Mouse (Mus musculus) 3134 (cell line): ENCODE results near the gene Fchsd2.
"Not testable (repeated sequence)": the region's sequence is repeated elsewhere in the genome, so short reads cannot be mapped to it uniquely, and the experiment has no call there.

Experiments used
- DNase-seq: peaks from one replicate; pipeline ENCODE4 v3.0.0-alpha.2; 2011; ENCODE audit warnings: low spot score; ENCODE audit not compliant: insufficient read length; ENCODE audit errors: extremely low read depth

The Fchsd2 gene

DNA sequence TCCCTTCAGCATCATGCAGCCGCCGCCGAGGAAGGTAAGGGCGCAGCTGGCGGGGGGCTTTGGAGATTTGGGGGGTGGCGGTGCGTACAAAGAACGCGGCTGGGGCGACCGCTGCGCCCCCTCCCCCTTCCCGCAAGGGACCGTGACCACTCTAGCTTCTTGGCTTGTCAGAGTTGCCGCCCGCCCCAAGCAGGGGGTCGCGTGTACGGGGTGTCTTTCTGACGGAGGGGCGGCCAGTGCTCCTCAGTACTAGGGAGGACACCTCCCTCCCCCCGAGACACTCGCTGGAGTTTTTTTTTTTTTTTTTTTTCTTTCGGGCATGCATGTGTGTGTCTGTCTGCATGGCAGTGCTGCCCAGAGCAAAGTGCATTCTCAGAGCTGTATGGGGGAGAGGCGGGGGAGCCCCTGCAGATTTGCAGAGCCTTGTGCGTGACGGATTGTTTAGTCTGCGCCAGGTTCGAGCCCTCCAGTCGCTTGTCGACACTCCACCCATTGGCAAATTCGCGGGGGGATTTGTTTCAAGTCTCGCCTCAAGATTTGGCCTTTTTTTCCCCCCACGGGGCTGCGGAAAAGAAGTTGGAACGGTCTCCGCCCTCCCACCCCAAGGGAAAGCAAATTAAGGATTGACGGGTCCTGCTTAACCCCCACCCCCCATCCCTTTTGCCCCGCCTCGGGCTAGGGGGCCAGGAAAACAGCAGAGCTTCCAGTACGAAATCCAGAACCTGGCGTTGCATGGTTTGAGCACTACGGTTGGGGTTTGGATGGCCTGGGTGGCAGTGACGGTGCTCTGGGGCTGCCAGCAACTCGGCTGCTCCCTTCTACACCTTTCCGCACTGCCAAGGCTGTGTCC is 16.6 kb downstream of the Fchsd2 start:
- DNase-seq: peak; percentile 69

DNA sequence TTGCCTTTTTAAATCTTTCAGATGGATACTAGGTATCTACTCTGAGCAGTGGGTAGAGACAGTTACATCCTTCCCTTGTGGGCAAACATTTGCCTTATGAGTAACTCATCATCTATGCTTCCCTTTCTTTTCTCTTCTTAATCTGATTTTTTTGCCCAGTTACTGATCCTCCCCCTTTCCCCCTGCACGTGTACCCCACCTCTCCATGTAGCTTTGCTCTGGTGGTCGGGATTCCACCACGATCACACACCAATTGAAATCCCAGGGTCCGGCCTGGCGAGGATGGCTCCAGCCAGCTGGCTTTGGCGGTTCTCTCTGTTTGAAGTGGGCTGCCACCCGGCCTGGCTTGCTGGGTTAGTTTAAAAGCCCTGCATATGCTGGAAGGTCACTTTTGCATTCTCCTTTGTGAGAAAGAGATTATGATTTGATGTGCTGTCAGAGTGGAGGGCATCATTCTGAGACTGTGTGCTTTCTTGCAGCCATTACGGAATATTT is 17.2 kb downstream of the Fchsd2 start:
- no peak for DNase-seq

DNA sequence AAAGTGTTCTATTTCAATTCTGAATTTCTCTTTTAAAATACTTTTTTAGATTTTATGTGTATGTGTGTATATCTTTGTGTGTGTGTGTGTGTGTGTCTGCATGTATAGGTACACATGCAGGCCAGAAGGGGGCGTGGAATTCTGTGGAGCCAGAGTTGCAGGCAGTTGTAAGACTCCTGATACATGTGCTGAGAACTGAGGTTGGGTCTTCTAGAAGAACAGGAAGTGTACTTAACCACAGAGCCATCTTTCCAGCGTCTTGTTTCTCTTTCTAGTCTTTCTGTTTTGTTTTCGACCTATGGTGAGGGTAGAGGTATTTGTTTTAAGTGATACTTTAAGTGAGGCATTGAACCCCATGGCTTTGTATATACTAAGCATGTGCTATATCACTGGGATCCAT is 20.7 kb downstream of the Fchsd2 start:
- no peak for DNase-seq

DNA sequence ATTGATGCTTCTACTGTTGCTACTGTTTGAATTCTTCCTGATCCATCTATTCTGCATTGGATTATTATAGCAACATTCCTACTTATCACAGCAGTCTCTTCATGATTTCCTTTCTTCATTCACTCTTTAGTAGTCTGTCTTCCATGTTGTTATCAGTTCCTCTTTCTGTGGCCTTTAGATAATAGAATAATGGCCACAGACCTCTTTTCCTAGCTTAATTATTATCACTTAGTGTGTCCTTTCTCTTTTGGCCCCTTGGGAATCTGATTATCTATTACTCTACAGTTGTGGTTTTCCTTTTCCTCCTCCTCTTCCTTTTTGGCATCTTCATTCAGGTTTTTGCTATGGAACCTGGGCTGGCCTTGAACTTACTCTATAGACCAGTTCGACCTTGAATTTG is 21.7 kb downstream of the Fchsd2 start:
- no peak for DNase-seq

DNA sequence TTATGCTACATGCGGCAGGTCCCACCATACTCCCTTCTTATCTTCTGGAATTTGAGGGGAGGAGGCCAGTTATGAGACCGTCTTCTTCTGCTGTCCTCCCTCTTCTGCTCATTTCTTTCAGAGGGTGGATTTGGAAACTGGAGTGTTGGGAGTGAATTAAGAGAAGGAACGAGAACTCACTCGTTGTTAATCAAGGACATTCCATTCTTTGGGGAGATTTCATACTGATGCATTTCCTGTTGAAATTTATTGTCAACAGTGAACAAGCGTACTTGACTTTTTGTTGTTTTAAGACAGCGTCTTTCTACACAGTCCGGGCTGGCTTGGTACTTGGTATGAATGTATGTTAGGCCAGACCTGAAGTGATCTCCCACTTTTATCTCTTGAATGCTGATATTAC is 26.7 kb downstream of the Fchsd2 start:
- DNase-seq: no peak

DNA sequence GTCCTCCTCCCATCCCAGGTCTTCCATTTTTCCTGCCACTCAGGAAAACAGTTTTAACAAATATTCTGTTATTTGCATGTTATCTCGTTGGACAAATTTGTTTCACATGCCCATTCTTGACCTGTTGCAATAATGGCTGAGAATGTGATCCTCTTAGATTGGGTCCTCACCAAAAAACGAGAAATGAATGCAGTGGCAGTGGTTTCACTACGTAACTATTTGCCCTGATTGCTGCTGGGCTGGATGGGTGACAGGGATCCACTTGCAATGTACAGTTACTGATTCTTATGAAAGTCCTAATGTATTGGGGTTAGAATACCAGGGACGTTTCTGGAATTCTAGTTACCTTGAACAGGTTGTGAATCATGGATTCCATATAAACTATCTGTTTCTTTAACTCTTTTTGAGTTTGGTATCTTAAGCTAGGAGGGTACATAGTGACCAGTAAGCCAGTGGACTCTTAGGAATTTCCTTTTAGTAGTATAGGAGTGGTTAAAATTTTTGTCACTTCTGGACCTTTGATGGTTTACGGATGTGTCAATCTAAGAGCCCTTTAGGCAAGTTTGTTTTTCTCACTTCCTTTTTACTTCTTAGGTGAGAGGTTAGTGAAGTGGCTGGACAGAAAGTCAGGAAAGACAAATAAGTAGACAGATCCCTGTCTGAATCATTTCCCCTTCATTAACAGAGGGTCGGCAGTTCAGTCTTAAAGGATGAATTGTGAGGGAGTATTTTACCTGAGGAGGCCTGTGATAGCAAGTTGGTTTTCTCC is 31.1 kb downstream of the Fchsd2 start:
- no peak for DNase-seq

DNA sequence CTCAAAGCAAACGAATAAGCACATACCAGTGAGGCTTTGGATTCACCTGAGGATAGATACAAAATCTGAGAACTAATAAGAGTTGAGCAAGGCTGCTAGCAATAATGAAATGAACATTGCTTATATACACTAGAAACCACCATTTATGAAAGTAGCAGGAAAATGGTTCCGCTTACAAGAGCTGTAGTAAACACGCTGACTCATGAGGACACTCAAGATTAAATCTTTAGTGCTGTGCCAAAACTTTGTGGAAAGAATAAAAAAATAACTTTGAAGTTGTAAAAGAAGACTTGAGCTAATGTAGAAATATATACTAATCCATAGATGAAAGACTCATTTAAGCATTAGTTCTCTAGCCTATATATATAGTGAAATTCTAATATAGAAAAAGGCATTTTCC is 35.1 kb downstream of the Fchsd2 start:
- DNase-seq: no peak

DNA sequence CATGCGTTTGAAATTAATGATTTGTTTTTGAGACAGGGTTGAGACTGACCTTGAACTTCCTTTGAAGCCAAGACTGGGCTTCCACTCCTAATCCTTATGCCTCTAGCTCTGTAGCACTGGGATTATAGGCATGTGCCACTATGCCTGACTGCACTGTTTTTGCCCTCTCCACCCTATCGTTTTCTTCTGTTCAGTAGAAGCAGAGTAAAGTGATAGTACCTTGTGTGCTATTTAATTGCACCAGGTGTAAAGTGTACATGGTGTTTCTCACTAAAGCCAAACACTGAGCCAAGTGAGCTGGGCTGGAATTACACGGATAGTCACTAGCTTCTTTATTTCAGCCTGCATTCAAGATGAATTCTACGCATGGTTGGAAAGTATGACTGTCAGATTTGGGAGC is 35.9 kb downstream of the Fchsd2 start:
- DNase-seq: no peak

DNA sequence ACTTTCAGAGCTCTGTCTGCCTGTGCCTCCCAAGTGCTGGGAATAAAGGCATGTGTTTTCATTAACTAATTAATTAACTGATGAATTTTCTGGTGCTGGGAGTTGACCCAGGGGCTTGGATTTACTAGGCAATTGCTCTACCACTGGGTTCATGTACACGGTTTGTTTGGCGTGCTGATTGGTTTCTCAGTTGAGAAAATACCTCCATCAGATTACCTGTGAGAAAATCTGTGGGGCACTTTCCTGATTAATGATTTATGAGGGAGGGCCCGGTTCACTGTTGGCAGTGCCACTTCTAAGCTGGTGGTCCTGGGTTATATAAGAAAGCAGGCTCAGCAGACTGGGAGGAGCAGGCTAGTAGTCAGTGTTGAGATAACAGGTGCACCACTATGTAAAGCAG is 38.0 kb downstream of the Fchsd2 start:
- no peak for DNase-seq

DNA sequence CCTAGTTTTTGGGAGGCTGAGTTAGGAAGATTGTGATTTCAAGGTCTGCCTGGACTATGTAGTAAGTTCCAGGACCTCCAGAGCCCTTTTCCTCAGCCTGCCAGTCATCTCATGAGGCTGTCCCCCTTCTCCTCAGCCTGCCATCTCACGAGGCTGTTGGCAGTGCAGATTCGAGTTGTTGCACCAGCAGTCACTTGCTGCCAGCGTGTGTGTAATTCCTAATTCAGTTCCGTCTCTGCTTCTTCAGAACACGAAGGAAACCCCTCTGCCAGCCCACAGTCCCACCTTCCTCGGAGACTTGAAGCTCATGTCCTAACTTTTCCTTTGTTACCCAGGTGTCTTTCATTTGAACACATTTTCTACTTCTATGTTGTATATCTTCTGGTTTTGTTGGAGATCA is 38.6 kb downstream of the Fchsd2 start:
- no peak for DNase-seq

DNA sequence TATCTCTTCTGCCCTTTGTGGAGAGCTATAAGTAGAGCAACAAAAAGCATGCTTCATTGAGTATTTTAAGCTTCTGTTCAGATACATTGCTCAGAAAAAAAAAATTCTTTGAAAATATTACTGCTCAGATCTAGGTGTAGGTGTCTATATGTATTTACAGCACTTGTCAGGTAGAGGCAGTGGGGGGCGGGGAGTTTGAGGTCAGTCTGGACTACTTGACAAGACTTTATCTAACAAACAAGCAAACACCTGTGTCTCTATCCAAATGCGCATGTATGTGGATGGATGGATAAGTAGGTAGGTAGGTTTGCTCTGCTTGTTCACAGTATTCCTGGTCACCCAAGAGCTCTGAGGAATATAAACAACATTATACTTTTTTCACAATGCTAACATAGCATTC is 40.9 kb downstream of the Fchsd2 start:
- DNase-seq: no peak

DNA sequence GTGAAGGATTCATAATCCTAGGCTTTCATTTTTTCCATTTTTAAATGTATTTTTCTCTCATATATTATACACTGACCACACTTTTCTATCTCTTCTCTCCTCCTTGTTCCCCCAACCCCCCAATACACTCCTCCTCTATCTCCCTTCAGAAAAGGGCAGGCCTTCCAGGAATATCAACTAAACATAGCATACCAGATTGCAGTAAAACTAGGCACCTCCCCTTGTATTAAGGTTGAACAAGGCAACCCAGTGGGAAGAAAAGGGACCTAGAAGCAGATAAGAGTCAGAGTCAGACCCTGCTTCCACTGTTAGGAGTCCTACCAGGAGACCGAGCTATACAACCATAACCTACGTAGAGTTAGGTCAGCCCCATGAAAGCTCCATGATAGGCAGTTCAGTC is 41.5 kb downstream of the Fchsd2 start:
- no peak for DNase-seq

DNA sequence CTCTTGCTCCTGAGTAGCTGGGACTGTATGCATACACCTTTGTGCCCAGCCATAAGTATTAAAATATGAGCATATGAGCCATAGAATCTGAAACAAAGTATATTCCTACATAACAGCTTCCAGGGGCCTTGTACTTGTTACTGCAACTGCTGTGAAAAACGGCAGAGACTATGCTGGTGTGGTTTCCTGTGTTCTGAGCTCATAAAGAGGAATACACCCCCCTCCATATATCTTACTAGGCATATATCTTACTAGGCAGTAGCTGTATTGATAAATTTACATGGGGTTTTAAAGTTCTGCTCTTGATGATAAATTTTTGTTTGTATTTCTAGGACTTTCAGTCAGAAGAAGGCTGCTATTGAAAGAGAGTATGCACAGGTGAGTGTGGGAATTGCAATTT is 46.2 kb downstream of the Fchsd2 start:
- DNase-seq: no peak

DNA sequence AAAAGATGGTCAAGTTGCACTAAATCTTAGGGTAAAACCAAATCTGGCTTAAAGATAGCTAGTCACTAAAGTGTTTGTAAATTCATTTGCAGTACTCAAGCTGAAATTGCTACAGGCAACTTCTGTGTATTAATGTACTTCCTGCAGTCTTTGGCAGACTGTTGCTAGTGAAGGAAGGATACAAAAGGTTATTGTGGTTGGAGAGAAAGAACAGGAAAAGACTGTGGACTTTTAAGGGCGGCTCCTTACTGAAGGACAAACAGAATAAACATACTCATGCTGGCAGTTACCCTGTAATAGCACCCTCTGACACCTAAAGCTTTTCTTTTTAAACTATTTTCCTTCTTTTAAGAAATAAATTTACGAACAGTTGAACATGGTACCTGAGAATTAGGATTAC is 50.2 kb downstream of the Fchsd2 start:
- DNase-seq: no peak

DNA sequence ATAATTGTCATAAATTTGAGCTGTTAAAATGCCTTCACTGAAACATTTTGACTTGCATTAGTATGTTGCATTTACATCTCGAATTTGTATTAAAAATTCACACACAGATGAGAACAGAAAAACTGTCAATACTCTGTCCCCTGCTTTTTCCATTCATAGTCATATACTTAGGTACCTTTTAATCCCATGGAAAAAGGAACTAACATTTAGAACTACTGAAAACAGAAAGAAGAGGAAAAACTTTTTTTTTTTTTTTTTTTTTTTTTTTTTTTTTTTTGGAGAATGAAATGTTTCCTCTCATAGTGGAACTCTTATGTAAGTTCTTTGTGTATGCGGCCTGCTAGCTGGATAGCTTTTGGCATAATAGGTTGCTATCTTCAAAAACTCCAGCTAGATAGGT is 51.6 kb downstream of the Fchsd2 start:
- DNase-seq: no peak

DNA sequence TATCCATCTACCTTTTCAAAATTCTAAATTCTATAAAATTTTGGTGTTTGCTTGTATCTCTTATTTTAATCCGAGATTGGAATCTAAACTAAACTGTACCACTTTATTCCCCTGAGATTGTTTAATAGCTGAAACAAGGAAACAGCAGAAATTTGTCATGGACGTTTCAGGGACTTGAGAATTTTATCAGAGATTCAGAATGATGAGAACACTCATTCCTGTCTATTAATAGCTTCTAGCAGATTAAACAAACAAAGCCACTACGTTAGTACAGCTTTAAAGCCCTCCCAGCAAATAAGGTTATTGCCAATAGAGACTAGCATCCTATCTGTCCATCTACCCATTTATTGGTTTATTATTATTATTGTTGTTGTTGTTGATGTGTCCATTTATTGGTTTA is 56.4 kb downstream of the Fchsd2 start:
- DNase-seq: no peak

DNA sequence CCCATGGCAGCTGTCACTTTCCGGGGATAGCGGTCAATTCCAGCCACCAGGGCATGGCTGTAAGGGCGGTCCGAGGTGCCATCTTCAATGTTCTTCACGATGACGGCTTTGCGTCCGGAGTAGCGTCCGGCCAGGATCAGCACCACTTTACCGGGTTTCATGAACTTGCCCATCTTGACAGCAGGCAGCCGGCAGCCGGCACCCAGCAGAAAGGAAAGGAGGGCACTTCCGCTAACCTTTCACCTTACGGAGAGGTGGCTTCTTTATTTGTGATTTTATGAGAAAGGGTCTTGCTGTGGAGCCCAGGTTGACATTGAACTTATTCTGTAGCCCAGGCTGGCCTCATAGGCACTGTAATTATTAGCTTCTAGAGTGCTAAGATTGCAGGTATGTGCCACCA is 62.2 kb downstream of the Fchsd2 start:
- DNase-seq: not testable (repeated sequence)

DNA sequence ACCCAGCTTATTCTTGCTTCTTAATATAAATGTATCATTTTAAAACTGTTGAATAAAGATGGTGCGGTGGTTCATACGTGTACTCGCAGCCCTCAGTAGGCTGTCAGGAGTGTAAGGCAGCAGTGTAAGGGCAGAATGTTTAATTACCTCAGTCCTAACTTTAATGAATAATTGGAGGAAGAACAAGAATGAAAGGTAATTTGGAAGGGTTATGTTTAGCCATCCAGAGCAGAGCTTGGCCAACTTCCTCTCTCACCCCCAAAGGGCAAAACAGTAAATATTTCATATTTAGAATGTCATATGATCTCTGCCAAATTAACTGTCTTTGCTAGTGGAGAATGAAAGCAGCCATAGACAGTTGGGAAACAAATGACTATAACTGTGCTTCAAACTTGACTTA is 62.6 kb downstream of the Fchsd2 start:
- no peak for DNase-seq

DNA sequence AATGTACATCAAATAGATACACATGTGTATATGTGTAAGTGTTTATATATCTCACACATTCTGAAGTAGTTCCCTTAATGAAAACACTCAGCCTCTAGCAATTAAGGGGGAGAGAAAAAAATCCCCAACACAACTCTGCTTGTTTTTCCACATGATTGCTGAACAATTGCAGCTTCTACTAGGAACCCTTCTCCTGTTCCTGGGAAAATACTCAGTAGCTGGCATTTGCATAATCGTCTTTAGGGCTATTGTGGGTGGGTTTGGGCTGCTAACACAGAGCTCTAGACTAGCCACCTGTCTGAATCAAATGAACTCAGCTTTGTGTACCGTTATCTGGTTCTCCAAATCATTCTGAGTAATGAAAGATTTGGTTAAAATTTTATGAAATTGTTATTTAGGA is 67.6 kb downstream of the Fchsd2 start:
- DNase-seq: no peak

DNA sequence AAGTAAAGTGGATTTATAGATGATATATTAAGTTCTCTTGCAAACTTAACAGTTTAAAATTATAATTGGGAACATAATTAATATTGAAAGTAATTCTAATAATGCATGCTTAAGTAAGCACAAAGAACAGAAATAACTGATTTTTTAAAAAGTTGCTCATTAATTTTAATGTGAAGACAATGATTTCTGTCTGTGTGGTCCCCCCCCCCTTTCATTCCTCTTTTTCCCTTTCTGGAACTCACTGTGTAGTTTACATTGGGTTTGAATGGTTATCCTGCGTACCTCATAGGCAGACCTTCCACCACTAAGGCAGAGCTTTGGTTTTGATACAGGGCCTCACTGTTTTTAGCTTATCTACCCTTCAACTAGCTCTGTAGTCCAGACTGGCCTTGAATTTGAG is 70.1 kb downstream of the Fchsd2 start:
- no peak for DNase-seq

DNA sequence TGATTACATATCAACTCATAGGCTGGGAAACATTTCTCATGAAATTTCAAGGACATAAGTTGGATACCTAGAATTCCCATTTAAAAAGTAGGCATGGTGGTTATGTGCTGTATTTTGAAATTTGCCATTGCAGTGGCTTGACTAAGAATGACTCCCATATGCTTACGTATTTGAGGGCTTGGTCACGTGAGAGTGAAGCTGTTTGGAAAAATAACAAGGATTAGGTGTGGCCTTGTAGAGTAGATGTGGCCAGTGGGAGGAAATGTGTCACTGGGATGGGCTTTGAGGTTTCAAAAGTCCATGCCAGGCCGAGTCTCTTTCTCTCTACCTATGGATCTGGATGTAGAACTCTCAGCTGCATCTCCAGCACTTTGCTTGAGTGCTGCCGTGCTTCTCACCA is 71.2 kb downstream of the Fchsd2 start:
- no peak for DNase-seq

DNA sequence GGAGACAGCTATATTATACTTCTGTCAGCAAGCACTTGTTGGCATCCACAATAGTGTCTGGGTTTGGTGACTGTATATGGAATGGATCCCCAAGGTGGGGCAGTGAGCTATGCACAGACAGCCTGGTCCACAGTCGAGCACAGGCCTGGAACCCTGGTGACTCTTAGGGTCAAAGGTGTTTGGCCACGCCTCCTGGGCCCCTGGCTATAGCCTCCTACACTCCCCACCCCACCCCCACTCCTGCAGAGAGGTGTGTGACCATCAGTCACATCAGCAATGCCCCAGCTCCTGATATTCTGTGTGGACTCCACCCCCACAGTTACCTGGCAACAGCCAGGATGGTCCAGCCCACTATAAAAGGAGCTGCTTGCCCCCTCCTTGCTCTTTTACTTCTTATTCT is 73.9 kb downstream of the Fchsd2 start:
- no peak for DNase-seq
